Mouse (Mus musculus): ENCODE data around the gene Ldhc. TPM values are rescaled to one million over a fixed set of nuclear protein-coding genes. Genes with fewer than 3 reads are reported as not detected.
"Not testable (repeated sequence)": the region's sequence is repeated elsewhere in the genome, so short reads cannot be mapped to it uniquely, and the experiment has no call there.

Gene Ldhc
- total RNA-seq (2021), result not detected
- long read RNA-seq, experiment 1, result 0 reads
- long read RNA-seq, experiment 2, result 0 reads

GRCm38 (mm10) chr7:46860996-46861395 is at the start of gene Ldhc:
Gene Ldhc, plus strand, starts transcription at chr7:46861203.
- intact Hi-C loops (cut with DNase I), result no loop called here
- Histone ChIP-seq H3K4me3 (no peak within 1 kb of the TSS), H3K27ac (no peak within 1 kb of the TSS)
- DNase-seq, result no peak
- no peak for TF ChIP-seq CTCF (IDR thresholded peaks at IDR 0.05)

GRCm38 (mm10) chr7:46814012-46814411 is 47.0 kb upstream of the Ldhc start:
- Histone ChIP-seq H3K4me3 (no peak overlapping the region), H3K27ac (no peak overlapping the region)
- DNase-seq, result no peak
- intact Hi-C loops (cut with DNase I), result no loop called here
- TF ChIP-seq CTCF (IDR thresholded peaks at IDR 0.05), result no peak

- intact Hi-C loops (cut with DNase I); H3K27ac ChIP-seq; DNase-seq; H3K4me3 ChIP-seq: not testable (repeated sequence)
These were observed 39.9 kb upstream of the Ldhc start for GRCm38 (mm10) chr7:46820876-46821632.

GRCm38 (mm10) chr7:46827046-46827802 is 33.8 kb upstream of the Ldhc start:
- Histone ChIP-seq H3K4me3 (peak overlapping the region; percentile 64), H3K27ac (peak overlapping the region; percentile 90)
- no peak for TF ChIP-seq CTCF (IDR thresholded peaks at IDR 0.05)
- intact Hi-C loops (cut with DNase I), result loop anchor here (1.0 kb wide), 1 partner anchor 18 kb away; no protein-coding TSS in a partner anchor
- DNase-seq, result peak; percentile 76

- TF ChIP-seq CTCF (IDR thresholded peaks at IDR 0.05), result no peak
- intact Hi-C loops (cut with DNase I), result loop anchor here (1.0 kb wide), 1 partner anchor 18 kb away; no protein-coding TSS in a partner anchor
- H3K27ac ChIP-seq, result peak overlapping the region; percentile 90
- H3K4me3 ChIP-seq, result peak overlapping the region; percentile 64
- DNase-seq, result peak; percentile 61
These were observed 33.2 kb upstream of the Ldhc start for GRCm38 (mm10) chr7:46827803-46828184.

GRCm38 (mm10) chr7:46829911-46830310 is 31.1 kb upstream of the Ldhc start:
- peak; percentile 49 for DNase-seq
- intact Hi-C loops (cut with DNase I), result no loop called here
- H3K4me3 ChIP-seq, result no peak overlapping the region
- no peak for TF ChIP-seq CTCF (IDR thresholded peaks at IDR 0.05)
- peak overlapping the region; percentile 90 for H3K27ac ChIP-seq

GRCm38 (mm10) chr7:46830799-46831590 is 30.0 kb upstream of the Ldhc start:
- Histone ChIP-seq H3K27ac (peak overlapping the region; percentile 90), H3K4me3 (no peak overlapping the region)
- intact Hi-C loops (cut with DNase I), result no loop called here
- DNase-seq, result no peak
- TF ChIP-seq CTCF (IDR thresholded peaks at IDR 0.05), result no peak

GRCm38 (mm10) chr7:46831693-46832092 is 29.3 kb upstream of the Ldhc start:
- DNase-seq, result no peak
- no peak overlapping the region for H3K27ac ChIP-seq
- no peak overlapping the region for H3K4me3 ChIP-seq
- no peak for TF ChIP-seq CTCF (IDR thresholded peaks at IDR 0.05)
- intact Hi-C loops (cut with DNase I), result no loop called here

- intact Hi-C loops (cut with DNase I); DNase-seq; H3K27ac ChIP-seq; H3K4me3 ChIP-seq: not testable (repeated sequence)
These were observed 28.7 kb upstream of the Ldhc start for GRCm38 (mm10) chr7:46832112-46832810.

GRCm38 (mm10) chr7:46833266-46833665 is 27.7 kb upstream of the Ldhc start:
- H3K27ac ChIP-seq, result peak overlapping the region; percentile 48; the same call in 1 of the 2 replicates
- DNase-seq, result no peak
- intact Hi-C loops (cut with DNase I), result no loop called here
- no peak overlapping the region for H3K4me3 ChIP-seq
- TF ChIP-seq CTCF (IDR thresholded peaks at IDR 0.05), result no peak

- TF ChIP-seq CTCF (IDR thresholded peaks at IDR 0.05), result no peak
- no peak overlapping the region for H3K4me3 ChIP-seq
- H3K27ac ChIP-seq, result peak overlapping the region; percentile 48; the same call in 1 of the 2 replicates
- intact Hi-C loops (cut with DNase I), result no loop called here
- no peak for DNase-seq
These were observed 27.2 kb upstream of the Ldhc start for GRCm38 (mm10) chr7:46833670-46834255.
